Mouse (Mus musculus) CH12.LX (cell line): ENCODE measurements at regions not wholly inside any gene's neighbourhood (a gene's known extent, or its start where the extent isn't known, plus 50 kb on each side); places are given as distances from the start of the nearest gene placed in this dataset.
A peak's percentile ranks its signal among the peaks of the same experiment; 100 is the strongest.

Source experiments
- DNase-seq: peaks from one replicate; pipeline ENCODE4 v3.0.0-alpha.2; 2013; ENCODE audit errors: extremely low read depth
- H3K27ac ChIP-seq: 2 replicates; pipeline ENCODE4 v1.5.1; 2012; ENCODE audit warnings: low read depth, mild to moderate bottlenecking, control low read depth, moderate library complexity; ENCODE audit not compliant: insufficient read depth
- H3K27me3 ChIP-seq: replicated peaks from 2 replicates; pipeline ENCODE3; 2012; ENCODE audit warnings: inconsistent platforms
- H3K36me3 ChIP-seq, 2 experiments: replicated peaks in 1 of 2; 2 replicates each; pipeline versions ENCODE3 to v1.6.1; 2012; ENCODE audit warnings: inconsistent platforms in 1 of 2, low read length in 1 of 2, mild to moderate bottlenecking in 1 of 2, mixed read lengths in 1 of 2, moderate library complexity in 1 of 2; ENCODE audit not compliant: control insufficient read depth in 1 of 2, insufficient read depth in 1 of 2
- H3K4me1 ChIP-seq, 2 experiments: 2 replicates each; pipeline ENCODE4 v1.6.1; 2012; ENCODE audit warnings: inconsistent platforms in 1 of 2, moderate library complexity in 1 of 2; ENCODE audit not compliant: insufficient read depth in 2 of 2, control insufficient read depth in 1 of 2
- H3K4me2 ChIP-seq: 2 replicates; pipeline ENCODE4 v1.6.1; 2012; ENCODE audit warnings: low read depth, mild to moderate bottlenecking, control low read depth; ENCODE audit not compliant: poor library complexity, insufficient read depth, severe bottlenecking
- H3K4me3 ChIP-seq, 3 experiments: fragments of 150-350 bp in 1 of 3; sonication (generic) in 1 of 3; replicated peaks in 1 of 3; 2 replicates each; pipeline versions ENCODE3 to v1.5.1; 2011 to 2012; ENCODE audit warnings: low read depth in 2 of 3, low read length in 2 of 3, mild to moderate bottlenecking in 2 of 3, moderate library complexity in 2 of 3, control low read depth in 1 of 3, improper control_type of control experiment in 1 of 3, inconsistent platforms in 1 of 3, mixed read lengths in 1 of 3; ENCODE audit not compliant: poor library complexity in 1 of 3
- H3K79me2 ChIP-seq: replicated peaks from 2 replicates; pipeline ENCODE4 v1.6.1; 2012; ENCODE audit warnings: mild to moderate bottlenecking, moderate library complexity; ENCODE audit not compliant: control insufficient read depth, poor library complexity, insufficient read depth, severe bottlenecking; ENCODE audit errors: extremely low read depth
- H3K9ac ChIP-seq: 2 replicates; pipeline ENCODE4 v1.6.1; 2012; ENCODE audit warnings: low read depth, mild to moderate bottlenecking, control low read depth, moderate library complexity; ENCODE audit not compliant: insufficient read depth
- H3K9me3 ChIP-seq: replicated peaks from 2 replicates; pipeline ENCODE3; 2012; ENCODE audit warnings: low read length, inconsistent platforms, mixed read lengths
- E2F4 ChIP-seq: IDR thresholded peaks from 2 replicates; pipeline ENCODE4 v1.6.1; 2011; ENCODE audit warnings: low read depth, low read length, improper control_type of control experiment; ENCODE audit not compliant: insufficient replicate concordance
- ELF1 ChIP-seq: IDR thresholded peaks from 2 replicates; pipeline ENCODE4 v1.6.1; 2014; ENCODE audit warnings: low read depth, mild to moderate bottlenecking, inconsistent platforms, low read length, improper control_type of control experiment
- EP300 ChIP-seq: IDR thresholded peaks from 2 replicates; pipeline ENCODE4 v1.6.1; 2011; ENCODE audit warnings: low read length, improper control_type of control experiment
- ETS1 ChIP-seq: conservative IDR thresholded peaks from 2 replicates; pipeline ENCODE4 v1.6.1; 2012; ENCODE audit warnings: low read depth, mild to moderate bottlenecking, inconsistent platforms, low read length, improper control_type of control experiment, moderate library complexity
- IRF4 ChIP-seq: IDR thresholded peaks from 2 replicates; pipeline ENCODE4 v1.6.1; 2014; ENCODE audit warnings: low read depth, mild to moderate bottlenecking, inconsistent platforms, low read length, improper control_type of control experiment
- MAFK ChIP-seq: IDR thresholded peaks from 2 replicates; pipeline ENCODE4 v1.6.1; 2011; ENCODE audit warnings: low read length, improper control_type of control experiment; ENCODE audit not compliant: insufficient replicate concordance
- MAZ ChIP-seq: IDR thresholded peaks from 2 replicates; pipeline ENCODE4 v1.6.1; 2012; ENCODE audit warnings: low read depth, mild to moderate bottlenecking, inconsistent platforms, low read length, improper control_type of control experiment, moderate library complexity
- MEF2A ChIP-seq: IDR thresholded peaks from 2 replicates; pipeline ENCODE4 v1.6.1; 2014; ENCODE audit warnings: low read depth, mild to moderate bottlenecking, inconsistent platforms, low read length, improper control_type of control experiment, borderline replicate concordance
- MYC ChIP-seq: IDR thresholded peaks from 2 replicates; pipeline ENCODE4 v1.6.1; 2011; ENCODE audit warnings: low read depth, mild to moderate bottlenecking, improper control_type of control experiment, low read length
- POLR2A ChIP-seq: IDR thresholded peaks from 2 replicates; pipeline ENCODE4 v1.6.1; 2011; ENCODE audit warnings: low read depth, mild to moderate bottlenecking, improper control_type of control experiment, low read length
- USF1 ChIP-seq: IDR thresholded peaks from 2 replicates; pipeline ENCODE4 v1.6.1; 2014; ENCODE audit warnings: low read depth, mild to moderate bottlenecking, inconsistent platforms, low read length, improper control_type of control experiment
- dilution Hi-C: fragments of 300-500 bp; cut with MboI; formaldehyde crosslinking; loops from 2 replicates; pipeline ENCODE4 v1.14.3; 2020; ENCODE audit warnings: low sequenced_read_pairs; ENCODE audit not compliant: extremely low pct_unique_long_range_greater_than_20kb, extremely low pct_ligation_motif_present
- in situ Hi-C: fragments of 300-500 bp; cut with MboI; formaldehyde crosslinking; loops from 3 replicates; pipeline ENCODE4 v1.14.3; 2019; ENCODE audit warnings: low sequenced_read_pairs, low pct_ligation_motif_present, low pct_unique_long_range_greater_than_20kb, mixed read lengths

GRCm38 (mm10) chr13:99630800-99631199 lies 114.5 kb upstream of the Map1b start:
- dilution Hi-C loops, result no loop called here
- Histone ChIP-seq H3K27ac (no peak overlapping the region), H3K4me1 (0 out of 4 replicates have a peak, but pooled peaks cover 0 to 3% of the 10 kb centered on the region in 2 experiments), H3K79me2 (no peaks in the 10 kb centered on the region), H3K4me3 (no peak overlapping the region), H3K9me3 (no peaks in the 10 kb centered on the region), H3K36me3 (no peaks in the 10 kb centered on the region), H3K9ac (no peak overlapping the region), H3K27me3 (no peaks in the 10 kb centered on the region), H3K4me2 (no peak overlapping the region)
- DNase-seq, result no peak
- in situ Hi-C loops, result no loop called here
- TF ChIP-seq ELF1 (no peak), E2F4 (no peak)

GRCm38 (mm10) chr13:99630356-99630755 lies 114.0 kb upstream of the Map1b start:
- Histone ChIP-seq H3K27me3 (no peaks in the 10 kb centered on the region), H3K36me3 (no peaks in the 10 kb centered on the region), H3K4me3 (peak overlapping the region in 1 of 3 experiments; percentile 15), H3K9ac (no peak overlapping the region), H3K4me1 (0 out of 4 replicates have a peak, but pooled peaks cover 0 to 3% of the 10 kb centered on the region in 2 experiments)
- no peak for DNase-seq
- in situ Hi-C loops, result no loop called here
- TF ChIP-seq MEF2A (no peak), USF1 (no peak), POLR2A (no peak)
- TF ChIP-seq, all 38 proteins: peak for 0
- Histone ChIP-seq H3K27ac (no peak overlapping the region), H3K79me2 (no peaks in the 10 kb centered on the region), H3K9me3 (no peaks in the 10 kb centered on the region), H3K4me2 (no peak overlapping the region)
- dilution Hi-C loops, result no loop called here

- dilution Hi-C loops (no loop called here), in situ Hi-C loops (no loop called here)
- H3K9ac ChIP-seq, result no peak overlapping the region
Observed at GRCm38 (mm10) chr13:99625196-99625595, 108.9 kb upstream of the Map1b start.

More at GRCm38 (mm10) chr13:99625196-99625595, 108.9 kb upstream of the Map1b start:
- Histone ChIP-seq H3K27ac (no peak overlapping the region), H3K36me3 (no peaks in the 10 kb centered on the region), H3K4me1 (no peaks in the 10 kb centered on the region), H3K27me3 (no peaks in the 10 kb centered on the region), H3K9me3 (no peaks in the 10 kb centered on the region), H3K4me3 (no peak overlapping the region), H3K4me2 (no peak overlapping the region), H3K79me2 (no peaks in the 10 kb centered on the region)
- no peak for DNase-seq
- TF ChIP-seq MAZ (no peak), ELF1 (no peak), IRF4 (no peak), MAFK (no peak), ETS1 (no peak), MYC (no peak), EP300 (no peak)
